Mouse (Mus musculus) megakaryocyte, embryonic 14.5 days (primary cell): ENCODE data around the gene Phactr4. TPM values are rescaled to one million over a fixed set of nuclear protein-coding genes. Genes with fewer than 3 reads are reported as not detected.

Source experiments
- H3K27me3 ChIP-seq: replicated peaks from 2 replicates; pipeline ENCODE3; 2012; ENCODE audit warnings: inconsistent platforms
- H3K36me3 ChIP-seq: replicated peaks from 2 replicates; pipeline ENCODE3; 2012; ENCODE audit warnings: low read length, inconsistent platforms, mixed read lengths
- H3K4me1 ChIP-seq: 2 replicates; pipeline ENCODE4 v1.6.1; 2012; ENCODE audit warnings: inconsistent platforms
- H3K4me3 ChIP-seq: replicated peaks from 2 replicates; pipeline ENCODE3; 2012; ENCODE audit warnings: moderate library complexity, mild to moderate bottlenecking, inconsistent platforms
- H3K9me3 ChIP-seq: 2 replicates; pipeline ENCODE4 v1.6.1; 2012; ENCODE audit warnings: inconsistent platforms
- FLI1 ChIP-seq: IDR thresholded peaks from 2 replicates; pipeline ENCODE4 v1.6.1; 2012; ENCODE audit warnings: low read length, inconsistent platforms, mixed read lengths
- GATA1 ChIP-seq: IDR thresholded peaks from 3 replicates; pipeline ENCODE4 v1.6.1; 2012; ENCODE audit warnings: mixed read lengths, low read length, inconsistent platforms, borderline replicate concordance
- polyA plus RNA-seq: library from polyadenylated mRNA; stranded (reverse); fragments of >175 nt; gene quantifications from 2 replicates; pipeline ENCODE4 v1.2.3, GENCODE M21; 2012; ENCODE audit warnings: low replicate concordance; ENCODE audit not compliant: insufficient read depth

Phactr4 gene
- polyA plus RNA-seq, 1 experiment: 2.1 TPM

DNA sequence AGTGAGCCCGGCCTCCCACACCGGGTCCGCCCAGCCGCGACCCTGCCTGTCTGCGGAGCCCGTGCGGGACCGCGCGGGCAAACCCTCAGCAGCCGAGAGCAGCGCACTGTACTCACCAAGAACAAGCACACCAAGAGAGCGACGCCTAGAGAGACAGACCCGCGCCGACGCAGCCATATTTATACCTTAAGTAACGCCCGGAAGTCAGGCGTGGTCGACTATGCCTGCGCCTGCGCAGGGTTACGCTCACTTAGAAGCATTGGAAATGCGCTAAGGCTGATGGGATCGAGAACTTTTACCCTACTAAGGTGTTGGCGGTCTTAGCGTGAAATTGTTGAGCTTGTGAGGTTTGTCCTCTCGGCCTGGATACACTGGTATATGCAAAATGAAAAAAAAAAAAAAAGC is 68.8 kb downstream of the Phactr4 start, which contains the start of gene Rcc1:
Rcc1 (minus strand) TSS at position 125 of the 405 bp plus-strand sequence.
- Histone ChIP-seq H3K27me3 (no peaks in the 10 kb centered on the region), H3K36me3 (peaks cover 48% of the 10 kb centered on the region), H3K9me3 (no peaks in the 10 kb centered on the region), H3K4me3 (peak within 1 kb of the TSS; percentile 96), H3K4me1 (peaks cover 40% of the 10 kb centered on the region)
- no peak for TF ChIP-seq GATA1
- TF ChIP-seq FLI1: peak; percentile 65; the same call in 1 of the 2 replicates

DNA sequence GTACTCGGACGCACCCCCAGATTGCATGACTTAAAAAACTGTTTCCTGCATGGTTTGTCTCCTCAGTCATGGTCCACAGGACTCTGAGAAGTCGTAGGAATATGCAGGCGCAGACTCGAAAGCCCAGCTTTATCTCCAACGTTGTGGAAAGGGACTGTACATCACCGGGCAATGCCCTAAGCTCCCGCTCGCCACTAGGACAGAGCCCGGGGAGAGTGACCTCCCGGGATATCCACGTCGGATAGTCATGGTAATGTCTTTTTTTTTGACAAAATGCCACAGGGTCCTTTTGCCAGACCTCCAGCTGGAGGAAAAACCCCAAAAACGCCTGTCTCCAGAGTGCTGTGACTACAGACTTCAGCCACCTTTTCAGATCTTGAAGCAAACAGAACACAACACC is 69.5 kb downstream of the Phactr4 start:
- TF ChIP-seq GATA1 (no peak), FLI1 (no peak)
- H3K36me3 ChIP-seq: peaks cover 41% of the 10 kb centered on the region
- no peaks in the 10 kb centered on the region for H3K27me3 ChIP-seq
- H3K4me3 ChIP-seq: peak overlapping the region; percentile 96
- H3K9me3 ChIP-seq: no peaks in the 10 kb centered on the region
- peaks cover 41% of the 10 kb centered on the region for H3K4me1 ChIP-seq

DNA sequence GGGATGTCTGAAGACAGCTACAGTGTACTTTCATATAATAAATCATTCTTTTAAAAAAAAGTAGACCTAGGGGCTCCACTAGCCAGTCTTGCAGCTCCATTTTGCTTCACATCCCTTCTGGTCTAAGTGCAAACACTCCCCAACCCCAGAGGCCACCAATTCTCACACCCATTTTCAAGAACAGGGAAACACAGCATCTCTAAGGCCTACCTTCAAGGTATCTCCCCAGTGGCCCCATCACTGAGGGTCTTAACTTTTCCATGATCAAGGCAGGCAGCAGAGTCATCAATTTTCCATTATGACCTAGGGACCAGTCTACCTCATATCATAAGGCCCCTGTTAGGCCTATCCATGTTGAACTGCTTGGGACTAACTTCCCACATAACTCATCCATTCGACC is 70.9 kb downstream of the Phactr4 start:
- TF ChIP-seq FLI1 (no peak), GATA1 (no peak)
- Histone ChIP-seq H3K4me1 (peaks cover 49% of the 10 kb centered on the region), H3K36me3 (peaks cover 30% of the 10 kb centered on the region), H3K4me3 (peak overlapping the region; percentile 67), H3K27me3 (no peaks in the 10 kb centered on the region), H3K9me3 (no peaks in the 10 kb centered on the region)

DNA sequence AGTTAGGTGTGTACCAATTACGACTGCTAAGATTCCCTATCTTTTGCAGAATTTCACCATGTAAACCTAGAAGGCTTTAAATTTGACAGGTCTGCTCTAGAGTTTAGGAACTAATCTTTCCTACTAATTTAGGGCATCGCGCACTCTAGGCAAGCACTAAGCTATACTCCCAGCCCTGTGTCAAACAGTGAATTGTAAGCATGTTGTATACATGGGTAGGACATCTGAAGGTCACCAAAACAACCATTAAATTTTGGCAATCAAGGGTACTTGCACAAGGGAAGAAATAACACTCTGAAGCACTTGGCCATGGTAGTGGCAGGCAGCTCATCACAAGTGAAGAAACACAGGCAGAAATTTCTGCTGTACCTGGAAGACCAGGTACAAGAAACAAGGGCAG is 71.4 kb downstream of the Phactr4 start:
- Histone ChIP-seq H3K4me3 (no peak overlapping the region), H3K9me3 (no peaks in the 10 kb centered on the region), H3K36me3 (peaks cover 26% of the 10 kb centered on the region), H3K4me1 (peaks cover 49% of the 10 kb centered on the region), H3K27me3 (no peaks in the 10 kb centered on the region)
- TF ChIP-seq FLI1: no peak
- no peak for TF ChIP-seq GATA1

DNA sequence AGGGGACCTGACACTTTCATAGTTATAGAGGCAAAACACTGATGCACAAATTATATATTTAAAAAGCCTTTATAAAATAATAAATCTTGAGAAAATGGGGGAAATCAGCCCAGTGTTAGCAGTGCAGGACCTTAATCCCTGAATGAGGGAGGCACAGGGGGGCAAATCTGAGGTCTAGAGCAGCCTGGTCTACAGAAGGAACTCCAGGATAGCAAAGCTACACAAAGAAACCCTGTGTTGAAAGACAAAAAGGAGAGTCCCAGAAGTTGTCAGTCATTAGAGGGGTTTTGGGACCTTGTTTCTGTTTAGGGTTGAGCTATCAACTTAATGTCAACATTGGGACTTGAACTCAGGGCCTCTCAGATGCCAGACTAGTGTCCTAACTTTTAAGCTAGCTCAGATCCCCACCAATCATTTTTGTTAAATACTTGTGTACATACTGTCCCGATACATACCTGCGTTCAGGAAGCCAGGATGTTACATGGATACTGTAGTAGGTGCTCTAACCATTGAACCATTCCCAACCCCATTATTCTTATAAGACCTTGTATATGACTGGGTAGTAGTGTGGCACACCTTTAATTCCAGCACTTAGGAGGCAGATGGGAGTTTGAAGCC is 72.1 kb downstream of the Phactr4 start:
- H3K4me3 ChIP-seq: no peak overlapping the region
- TF ChIP-seq GATA1: no peak
- no peak for TF ChIP-seq FLI1
- no peaks in the 10 kb centered on the region for H3K27me3 ChIP-seq
- peaks cover 26% of the 10 kb centered on the region for H3K36me3 ChIP-seq
- H3K4me1 ChIP-seq: peaks cover 52% of the 10 kb centered on the region
- H3K9me3 ChIP-seq: no peaks in the 10 kb centered on the region

DNA sequence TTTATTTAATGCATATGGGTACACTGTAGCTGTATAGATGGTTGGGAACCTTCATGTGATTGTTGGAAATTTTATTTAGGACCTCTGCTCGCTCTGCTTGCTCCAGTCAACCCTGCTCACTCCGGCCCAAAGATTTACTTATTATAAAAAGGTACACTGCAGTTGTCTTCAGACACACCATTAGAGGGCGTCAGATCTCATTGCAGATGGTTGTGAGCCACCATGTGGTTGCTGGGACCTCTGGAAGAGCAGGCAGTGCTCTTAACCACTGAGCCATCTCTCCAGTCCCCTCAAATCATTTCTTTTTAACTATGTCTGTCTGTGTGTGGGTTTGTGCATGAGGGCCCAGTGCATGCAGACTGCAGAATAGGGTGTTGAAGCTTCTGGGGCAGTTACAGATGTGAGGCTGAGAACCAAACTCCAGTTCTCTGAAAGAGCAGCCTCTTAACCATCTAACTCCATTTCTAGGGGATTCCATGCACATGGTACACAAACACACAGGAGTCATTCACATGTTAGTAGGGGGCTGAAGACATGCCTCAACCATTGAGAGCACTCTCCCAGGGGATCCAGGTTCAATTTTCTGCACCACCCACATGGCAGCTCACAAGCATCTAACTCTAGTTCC is 72.7 kb downstream of the Phactr4 start:
- Histone ChIP-seq H3K9me3 (no peaks in the 10 kb centered on the region), H3K36me3 (peaks cover 26% of the 10 kb centered on the region), H3K27me3 (no peaks in the 10 kb centered on the region), H3K4me3 (no peak overlapping the region), H3K4me1 (peaks cover 56% of the 10 kb centered on the region)
- no peak for TF ChIP-seq FLI1
- TF ChIP-seq GATA1: no peak

DNA sequence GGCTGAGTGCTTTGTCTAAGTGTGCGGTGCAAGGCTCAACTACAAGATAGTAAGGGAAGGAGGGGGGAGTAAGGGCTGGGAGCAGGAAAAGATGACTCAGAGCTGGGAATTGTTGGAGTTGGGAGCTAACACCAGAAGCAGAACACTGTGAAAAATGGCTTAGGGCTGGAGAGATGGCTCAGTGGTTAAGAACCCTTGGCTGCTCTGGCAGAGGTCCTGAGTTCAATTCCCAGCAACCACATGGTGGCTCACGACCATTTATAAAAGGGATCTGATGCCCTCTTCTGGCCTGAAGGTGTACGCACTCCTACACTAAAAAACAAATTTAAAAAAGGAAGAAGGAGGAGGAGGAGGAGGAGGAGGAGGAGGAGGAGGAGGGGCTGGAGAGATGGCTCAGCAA is 75.6 kb downstream of the Phactr4 start:
- Histone ChIP-seq H3K9me3 (no peaks in the 10 kb centered on the region), H3K27me3 (no peaks in the 10 kb centered on the region), H3K4me1 (peaks cover 71% of the 10 kb centered on the region), H3K36me3 (peaks cover 31% of the 10 kb centered on the region), H3K4me3 (peak overlapping the region; percentile 18)
- TF ChIP-seq GATA1 (no peak), FLI1 (no peak)

DNA sequence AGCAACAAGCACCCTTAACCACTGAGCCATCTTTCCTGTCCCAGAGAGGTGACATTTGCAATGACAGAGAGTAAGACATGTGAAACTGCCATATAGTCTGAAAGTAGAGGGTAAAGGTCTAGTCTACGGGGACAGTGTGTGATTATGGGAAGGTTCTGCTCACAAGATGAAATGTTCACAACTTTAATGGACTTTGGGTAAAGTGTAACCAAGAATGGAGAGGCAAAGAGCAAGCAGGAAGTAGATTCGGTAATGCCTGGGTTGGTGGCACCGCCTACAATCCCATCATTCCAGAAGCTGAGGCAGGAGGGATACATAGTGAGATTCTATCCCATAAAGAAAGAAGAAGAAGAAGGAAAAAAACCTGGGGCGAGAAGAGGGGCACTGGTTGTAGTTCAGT is 76.0 kb downstream of the Phactr4 start:
- peak overlapping the region; percentile 56 for H3K4me3 ChIP-seq
- H3K4me1 ChIP-seq: peaks cover 70% of the 10 kb centered on the region
- TF ChIP-seq GATA1 (no peak), FLI1 (no peak)
- no peaks in the 10 kb centered on the region for H3K9me3 ChIP-seq
- H3K27me3 ChIP-seq: no peaks in the 10 kb centered on the region
- H3K36me3 ChIP-seq: peaks cover 30% of the 10 kb centered on the region

DNA sequence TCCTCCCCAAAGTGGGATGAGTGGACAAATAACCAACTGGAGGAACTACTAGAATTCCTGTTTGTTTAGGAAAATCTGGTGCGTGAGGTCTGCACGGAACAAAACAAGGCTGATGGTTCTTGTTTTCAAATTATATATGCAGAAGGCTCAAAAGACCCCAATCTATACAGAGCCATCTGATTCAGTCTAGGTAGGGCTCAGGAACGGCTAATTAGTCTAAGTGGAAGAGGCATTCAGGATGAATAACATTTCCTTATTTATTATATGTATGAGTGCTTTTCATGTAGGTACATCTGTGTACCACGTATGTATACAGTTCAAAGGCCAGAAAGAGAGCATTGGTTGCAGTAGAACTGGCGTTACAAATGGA is 76.5 kb downstream of the Phactr4 start:
- Histone ChIP-seq H3K36me3 (peaks cover 26% of the 10 kb centered on the region), H3K4me1 (peaks cover 66% of the 10 kb centered on the region), H3K9me3 (no peaks in the 10 kb centered on the region), H3K27me3 (no peaks in the 10 kb centered on the region), H3K4me3 (peak overlapping the region; percentile 97)
- TF ChIP-seq GATA1: no peak
- no peak for TF ChIP-seq FLI1

DNA sequence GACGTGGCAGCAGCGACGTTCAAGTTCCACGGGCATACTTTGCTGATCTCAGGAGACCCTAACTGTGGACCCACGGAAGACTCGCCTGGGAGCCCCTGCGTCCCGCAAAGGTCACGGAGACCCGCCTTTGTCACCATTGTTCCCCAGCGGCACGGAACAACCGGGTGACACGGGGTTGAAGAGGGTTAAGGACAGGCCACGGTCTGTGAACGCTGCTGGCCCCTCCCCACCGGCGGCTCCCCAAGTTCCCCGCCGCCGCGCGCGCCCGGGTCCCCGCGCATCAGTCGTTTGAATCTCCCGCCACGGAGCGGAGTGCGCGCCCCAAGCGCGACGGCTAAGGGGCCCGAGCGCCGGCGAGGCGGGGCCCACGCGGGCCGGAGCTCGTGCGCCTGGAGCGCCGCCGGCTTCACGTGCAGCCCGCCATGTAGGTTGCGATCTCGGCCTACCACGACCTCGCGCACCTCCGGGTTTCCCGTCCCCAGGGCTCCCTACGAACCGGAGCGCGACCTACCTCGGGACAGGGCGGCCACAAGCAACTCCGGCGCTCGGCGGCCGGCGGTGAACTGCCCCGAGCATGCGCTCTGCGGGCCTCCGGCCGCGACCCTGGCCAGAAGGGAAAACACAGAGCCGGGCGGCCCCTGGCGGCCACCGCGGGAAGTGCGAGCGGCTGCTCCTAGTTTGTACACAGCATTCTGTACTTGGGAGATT is 77.0 kb downstream of the Phactr4 start:
- Histone ChIP-seq H3K4me1 (peaks cover 64% of the 10 kb centered on the region), H3K36me3 (peaks cover 25% of the 10 kb centered on the region), H3K27me3 (no peaks in the 10 kb centered on the region), H3K4me3 (peak overlapping the region; percentile 97), H3K9me3 (no peaks in the 10 kb centered on the region)
- TF ChIP-seq GATA1: no peak
- TF ChIP-seq FLI1: no peak; the same call in 1 of the 2 replicates
